Mouse (Mus musculus) E14TG2a.4 (cell line): ENCODE measurements around the gene Cd207.

Source experiments
- CTCF ChIP-seq: conservative IDR thresholded peaks from 2 replicates; pipeline ENCODE4 v1.5.1; 2014; ENCODE audit warnings: low read length
- POU5F1 ChIP-seq: IDR thresholded peaks from 2 replicates; pipeline ENCODE4 v1.6.1; 2014; ENCODE audit warnings: low read length, borderline replicate concordance

- TF ChIP-seq CTCF = no peak
- TF ChIP-seq POU5F1 = no peak
Measured at GRCm38 (mm10) chr6:83635329-83635728, 42.3 kb downstream of the Cd207 start.
